Mouse (Mus musculus) lung, postnatal 25 days (tissue): ENCODE data around the gene Mta3.
A peak's percentile ranks its signal among the peaks of the same experiment; 100 is the strongest.
"Not testable (repeated sequence)": the region's sequence is repeated elsewhere in the genome, so short reads cannot be mapped to it uniquely, and the experiment has no call there.

Experiments used
- DNase-seq: peaks from one replicate; pipeline ENCODE4 v3.0.0; 2022; ENCODE audit warnings: low spot score

The Mta3 gene

GRCm38 (mm10) chr17:83850458-83850857 lies 144.5 kb downstream of the Mta3 start:
- peak; percentile 87 for DNase-seq

- DNase-seq, result peak; percentile 24
Measured at GRCm38 (mm10) chr17:83850864-83851263, 144.9 kb downstream of the Mta3 start.

- no peak for DNase-seq
Measured at GRCm38 (mm10) chr17:83853831-83854230, 147.9 kb downstream of the Mta3 start.

- DNase-seq, result peak; percentile 38
Measured at GRCm38 (mm10) chr17:83854284-83854918, 148.4 kb downstream of the Mta3 start.

GRCm38 (mm10) chr17:83858413-83858812 lies 152.4 kb downstream of the Mta3 start:
- no peak for DNase-seq

GRCm38 (mm10) chr17:83859639-83860038 lies 153.7 kb downstream of the Mta3 start:
- no peak for DNase-seq

- no peak for DNase-seq
Measured at GRCm38 (mm10) chr17:83860224-83860623, 154.3 kb downstream of the Mta3 start.

GRCm38 (mm10) chr17:83860968-83861367 lies 155.0 kb downstream of the Mta3 start:
- not testable (repeated sequence) for DNase-seq

GRCm38 (mm10) chr17:83861444-83862133 lies 155.6 kb downstream of the Mta3 start:
- peak; percentile 95 for DNase-seq

- DNase-seq, result peak; percentile 50
Measured at GRCm38 (mm10) chr17:83862134-83862881, 156.3 kb downstream of the Mta3 start.

- no peak for DNase-seq
Measured at GRCm38 (mm10) chr17:83865366-83865765, 159.4 kb downstream of the Mta3 start.

- no peak for DNase-seq
Measured at GRCm38 (mm10) chr17:83866582-83866981, 160.6 kb downstream of the Mta3 start.

- DNase-seq, result no peak
Measured at GRCm38 (mm10) chr17:83870385-83870784, 164.4 kb downstream of the Mta3 start.
